Mouse (Mus musculus) heart, adult 18-20 months (tissue): ENCODE data around the gene Acsf3. TPM values are rescaled to one million over a fixed set of nuclear protein-coding genes. Genes with fewer than 3 reads are reported as not detected.

Experiments
- DNase-seq, 2 experiments: peaks; one replicate each; pipeline ENCODE4 v3.0.0; 2021 to 2022; ENCODE audit warnings: mixed read lengths in 1 of 2
- total RNA-seq, 2 experiments: library from RNA; stranded (reverse); gene quantifications; 2 replicates each; pipeline ENCODE4 v1.2.3; 2021

Gene Acsf3
- total RNA-seq, 2 experiments from 2014 or later = 32.3 to 35.1 TPM

- no peak for DNase-seq
Measured at GRCm38 (mm10) chr8:122851692-122852545, 76.6 kb downstream of the Acsf3 start.

- DNase-seq = no peak
Measured at GRCm38 (mm10) chr8:122852546-122852905, 77.2 kb downstream of the Acsf3 start.

- no peak for DNase-seq
Measured at GRCm38 (mm10) chr8:122853340-122853771, 78.1 kb downstream of the Acsf3 start.

DNA sequence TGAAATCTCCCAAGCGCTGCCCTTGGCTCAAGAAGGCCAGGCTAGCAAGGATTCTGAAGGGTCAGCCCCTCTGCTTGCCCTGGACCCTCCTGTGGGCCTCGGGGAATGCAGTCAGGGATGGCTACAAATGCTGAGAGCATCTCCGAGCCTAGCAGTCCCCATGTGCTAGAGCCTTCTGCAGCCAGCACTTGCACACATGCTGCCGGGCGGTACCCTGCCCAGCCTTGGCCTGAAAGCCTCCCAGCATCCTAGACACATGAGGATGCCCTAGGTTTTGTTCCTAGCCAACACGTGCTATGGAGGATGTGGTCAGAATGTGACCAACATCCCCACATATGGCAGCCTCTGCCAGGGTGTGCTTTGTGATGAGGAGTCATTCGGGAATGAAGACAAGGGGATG, 79.1 kb downstream of the Acsf3 start:
- DNase-seq = no peak

DNA sequence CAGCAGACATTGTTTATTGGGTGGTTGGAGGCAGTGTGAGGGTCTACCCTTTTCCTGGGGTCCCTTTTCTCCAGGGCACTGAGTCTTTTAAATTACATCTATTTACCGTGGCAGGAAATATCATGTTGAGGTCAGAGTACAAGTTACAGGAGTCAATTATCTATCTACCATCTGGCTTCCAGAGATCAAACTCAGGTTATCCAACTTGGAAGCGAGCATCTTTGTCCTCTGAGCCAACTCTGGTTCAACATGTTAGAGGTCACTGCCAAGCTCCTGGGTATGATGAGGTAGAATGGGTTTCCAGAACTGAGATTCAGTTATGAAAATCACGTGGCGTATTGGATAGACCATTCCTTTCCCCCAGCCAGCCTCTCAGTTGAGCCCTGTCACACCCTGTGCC, 79.8 kb downstream of the Acsf3 start:
- no peak for DNase-seq

GRCm38 (mm10) chr8:122856288-122856687, 81.0 kb downstream of the Acsf3 start:
- DNase-seq = no peak

DNA sequence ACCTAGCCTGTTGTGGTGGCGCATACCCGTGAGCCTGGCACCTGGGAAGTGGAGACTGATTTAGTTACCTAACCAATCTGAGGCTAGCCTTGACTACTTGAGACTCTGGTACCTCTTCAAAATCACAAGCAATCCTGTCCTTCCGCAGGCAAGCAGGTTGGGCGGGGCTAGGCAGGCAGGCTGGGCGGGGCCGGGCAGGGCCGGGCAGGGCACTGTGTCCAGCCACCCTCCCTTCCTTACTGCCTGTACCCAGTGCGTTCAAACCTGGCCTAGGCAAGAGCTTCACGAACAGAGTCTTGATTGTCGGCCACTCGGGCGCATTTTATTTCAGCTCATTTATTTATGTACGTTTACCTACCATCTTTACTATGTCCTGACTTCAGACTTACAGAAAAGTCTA, 84.6 kb downstream of the Acsf3 start:
- DNase-seq = no peak

GRCm38 (mm10) chr8:122864719-122865129, 89.4 kb downstream of the Acsf3 start:
- DNase-seq = no peak

DNA sequence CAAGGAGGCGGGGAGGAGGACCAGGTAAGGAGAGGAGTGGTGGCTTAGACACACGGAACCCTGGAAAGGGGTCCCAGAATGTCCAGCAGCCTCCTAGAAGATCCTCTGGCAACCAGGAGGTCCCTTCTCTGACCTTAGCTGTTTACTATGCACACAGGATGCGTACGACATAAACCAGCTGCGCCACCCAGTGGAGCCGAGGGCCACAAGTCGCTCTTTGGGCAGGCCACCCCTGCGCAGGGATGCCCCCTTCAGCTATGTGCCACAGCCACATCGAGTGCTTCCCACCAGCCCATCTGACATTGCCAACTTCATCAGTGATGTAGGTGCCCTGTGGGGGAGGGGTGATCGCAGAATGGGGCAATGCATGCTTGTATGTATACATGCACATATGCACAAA, 90.2 kb downstream of the Acsf3 start:
- no peak for DNase-seq

DNA sequence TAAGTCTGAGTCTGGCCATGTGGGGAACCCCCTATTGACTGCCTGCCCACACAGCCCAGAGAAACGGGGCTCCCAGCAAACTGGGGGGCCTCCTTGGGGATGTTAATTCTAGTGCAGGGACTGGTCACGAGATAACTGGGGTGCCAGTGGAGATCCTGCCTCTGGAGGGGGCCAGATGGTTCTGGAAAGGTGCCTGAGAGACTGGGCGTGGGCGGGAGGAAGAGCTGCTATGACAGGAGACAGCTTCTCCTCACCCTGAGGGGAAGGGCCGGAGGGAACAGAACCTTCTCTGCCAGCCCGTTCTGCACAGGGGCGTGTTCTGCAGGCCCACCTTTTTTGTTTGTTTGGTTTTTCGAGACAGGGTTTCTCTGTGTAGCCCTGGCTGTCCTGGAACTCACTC, 90.9 kb downstream of the Acsf3 start:
- DNase-seq = no peak

Other genes with a start within 250 kb of the Acsf3 start
- 10 to 100 TPM; 11.4 to 13.3 TPM for gene Piezo1, start 224.2 kb upstream of the Acsf3 start, total RNA-seq
- gene Cdt1, start 207.5 kb upstream of the Acsf3 start, total RNA-seq = 1 to 10 TPM; 2.5 to 2.8 TPM
- gene Aprt, start 198.6 kb upstream of the Acsf3 start, total RNA-seq = 10 to 100 TPM; 40.8 to 42.7 TPM
- 1 to 10 TPM; 3.6 to 4.0 TPM for gene Galns, start 164.0 kb upstream of the Acsf3 start, total RNA-seq
- 10 to 100 TPM; 62.0 to 69.1 TPM for gene Trappc2l, start 163.8 kb upstream of the Acsf3 start, total RNA-seq
- gene Pabpn1l, start 152.7 kb upstream of the Acsf3 start, total RNA-seq = not detected
- gene Cbfa2t3, start 76.4 kb upstream of the Acsf3 start, total RNA-seq = 10 to 100 TPM; 18.7 to 20.4 TPM
- not detected for gene Cdh15, start 72.5 kb downstream of the Acsf3 start, total RNA-seq